Mouse (Mus musculus) G1E (cell line): ENCODE measurements at regions not wholly inside any gene's neighbourhood (a gene's known extent, or its start where the extent isn't known, plus 50 kb on each side); places are given as distances from the start of the nearest gene placed in this dataset.

Experiments
- ATAC-seq: 2 replicates; pipeline ENCODE4 v1.8.0; 2016; ENCODE audit warnings: mild to moderate bottlenecking; ENCODE audit not compliant: insufficient number of reproducible peaks, poor library complexity, low FRiP score, severe bottlenecking; ENCODE audit errors: extremely low read depth
- DNase-seq: peaks from one replicate; pipeline ENCODE4 v3.0.0; 2012; ENCODE audit warnings: low spot score
- H3K27me3 ChIP-seq: 2 replicates; pipeline ENCODE4 v1.6.1; 2012; ENCODE audit warnings: mild to moderate bottlenecking, low read length, inconsistent platforms; ENCODE audit not compliant: insufficient read depth
- H3K36me3 ChIP-seq: replicated peaks from 2 replicates; pipeline ENCODE3; 2012; ENCODE audit warnings: mild to moderate bottlenecking, inconsistent platforms
- H3K4me1 ChIP-seq: 2 replicates; pipeline ENCODE4 v1.6.1; 2012; ENCODE audit warnings: low read depth, low read length, inconsistent platforms, mixed read lengths; ENCODE audit not compliant: insufficient read depth
- H3K4me3 ChIP-seq: 2 replicates; pipeline ENCODE4 v1.5.1; 2012; ENCODE audit warnings: low read depth, mild to moderate bottlenecking, inconsistent platforms, low read length, moderate library complexity, mixed read lengths
- H3K9me3 ChIP-seq: replicated peaks from 2 replicates; pipeline ENCODE4 v1.6.1; 2012; ENCODE audit warnings: inconsistent platforms
- CTCF ChIP-seq: IDR thresholded peaks from 2 replicates; pipeline ENCODE4 v1.5.1; 2012; ENCODE audit warnings: low read depth, low read length, inconsistent platforms, mixed read lengths
- GATA1 ChIP-seq: IDR thresholded peaks from 2 replicates; pipeline ENCODE4 v1.6.1; 2012; ENCODE audit warnings: borderline replicate concordance, low read length, inconsistent platforms, mixed read lengths
- GATA2 ChIP-seq: IDR thresholded peaks from 2 replicates; pipeline ENCODE4 v1.6.1; 2012; ENCODE audit warnings: low read depth, low read length, inconsistent platforms, borderline replicate concordance
- POLR2AphosphoS5 ChIP-seq: IDR thresholded peaks from 2 replicates; pipeline ENCODE4 v1.6.1; 2012; ENCODE audit warnings: low read depth, low read length, inconsistent platforms; ENCODE audit not compliant: insufficient replicate concordance
- TAL1 ChIP-seq: conservative IDR thresholded peaks from 2 replicates; pipeline ENCODE4 v1.6.1; 2012; ENCODE audit warnings: low read depth, low read length, inconsistent platforms, mixed read lengths

GRCm38 (mm10) chr1:57304757-57305156 is 72.7 kb upstream of the 1700066M21Rik start:
- DNase-seq (no peak), ATAC-seq (no peak)
- no peaks in the 10 kb centered on the region for H3K9me3 ChIP-seq
- H3K4me1 ChIP-seq: no peaks in the 10 kb centered on the region
- H3K36me3 ChIP-seq: no peaks in the 10 kb centered on the region
- H3K27me3 ChIP-seq: no peaks in the 10 kb centered on the region
- TF ChIP-seq TAL1 (no peak), POLR2AphosphoS5 (no peak), CTCF (no peak), GATA1 (no peak), GATA2 (no peak)
- H3K4me3 ChIP-seq: no peak overlapping the region

- no peak for DNase-seq
- no peak overlapping the region for H3K4me3 ChIP-seq
- no peak for ATAC-seq
- no peak for TF ChIP-seq GATA2
- no peak for TF ChIP-seq CTCF
- no peak for TF ChIP-seq TAL1
- TF ChIP-seq POLR2AphosphoS5: no peak
- TF ChIP-seq GATA1: no peak
- H3K9me3 ChIP-seq: peaks cover 2% of the 10 kb centered on the region
- H3K36me3 ChIP-seq: no peaks in the 10 kb centered on the region
- no peaks in the 10 kb centered on the region for H3K4me1 ChIP-seq
- H3K27me3 ChIP-seq: no peaks in the 10 kb centered on the region
These were observed 54.9 kb upstream of the 1700066M21Rik start for GRCm38 (mm10) chr1:57322535-57322934.

- no peaks in the 10 kb centered on the region for H3K4me1 ChIP-seq
- no peak for ATAC-seq
- TF ChIP-seq POLR2AphosphoS5 (no peak), GATA1 (no peak), CTCF (no peak), TAL1 (no peak), GATA2 (no peak)
These were observed 54.3 kb upstream of the 1700066M21Rik start for GRCm38 (mm10) chr1:57323118-57323517.

GRCm38 (mm10) chr1:57325585-57326165 is 51.7 kb upstream of the 1700066M21Rik start:
- Histone ChIP-seq H3K27me3 (no peaks in the 10 kb centered on the region; the same call in 1 of the 2 replicates), H3K4me1 (no peaks in the 10 kb centered on the region), H3K36me3 (no peaks in the 10 kb centered on the region), H3K4me3 (no peak overlapping the region), H3K9me3 (no peaks in the 10 kb centered on the region)
- DNase-seq: no peak
- ATAC-seq: no peak; the same call in 1 of the 2 replicates
- TF ChIP-seq CTCF (no peak), POLR2AphosphoS5 (no peak), TAL1 (no peak), GATA2 (no peak), GATA1 (no peak)

More at GRCm38 (mm10) chr1:57323118-57323517, 54.3 kb upstream of the 1700066M21Rik start:
- no peaks in the 10 kb centered on the region for H3K36me3 ChIP-seq
- no peaks in the 10 kb centered on the region for H3K27me3 ChIP-seq
- DNase-seq: no peak
- H3K9me3 ChIP-seq: no peaks in the 10 kb centered on the region; the same call in 1 of the 2 replicates
- no peak overlapping the region for H3K4me3 ChIP-seq
